Mouse (Mus musculus): ENCODE results near the gene Tgfa. TPM values are rescaled to one million over a fixed set of nuclear protein-coding genes. Genes with fewer than 3 reads are reported as not detected.

The Tgfa gene
- polyA plus RNA-seq (2012), result 37.4 and 56.3 TPM in 2 replicates

DNA sequence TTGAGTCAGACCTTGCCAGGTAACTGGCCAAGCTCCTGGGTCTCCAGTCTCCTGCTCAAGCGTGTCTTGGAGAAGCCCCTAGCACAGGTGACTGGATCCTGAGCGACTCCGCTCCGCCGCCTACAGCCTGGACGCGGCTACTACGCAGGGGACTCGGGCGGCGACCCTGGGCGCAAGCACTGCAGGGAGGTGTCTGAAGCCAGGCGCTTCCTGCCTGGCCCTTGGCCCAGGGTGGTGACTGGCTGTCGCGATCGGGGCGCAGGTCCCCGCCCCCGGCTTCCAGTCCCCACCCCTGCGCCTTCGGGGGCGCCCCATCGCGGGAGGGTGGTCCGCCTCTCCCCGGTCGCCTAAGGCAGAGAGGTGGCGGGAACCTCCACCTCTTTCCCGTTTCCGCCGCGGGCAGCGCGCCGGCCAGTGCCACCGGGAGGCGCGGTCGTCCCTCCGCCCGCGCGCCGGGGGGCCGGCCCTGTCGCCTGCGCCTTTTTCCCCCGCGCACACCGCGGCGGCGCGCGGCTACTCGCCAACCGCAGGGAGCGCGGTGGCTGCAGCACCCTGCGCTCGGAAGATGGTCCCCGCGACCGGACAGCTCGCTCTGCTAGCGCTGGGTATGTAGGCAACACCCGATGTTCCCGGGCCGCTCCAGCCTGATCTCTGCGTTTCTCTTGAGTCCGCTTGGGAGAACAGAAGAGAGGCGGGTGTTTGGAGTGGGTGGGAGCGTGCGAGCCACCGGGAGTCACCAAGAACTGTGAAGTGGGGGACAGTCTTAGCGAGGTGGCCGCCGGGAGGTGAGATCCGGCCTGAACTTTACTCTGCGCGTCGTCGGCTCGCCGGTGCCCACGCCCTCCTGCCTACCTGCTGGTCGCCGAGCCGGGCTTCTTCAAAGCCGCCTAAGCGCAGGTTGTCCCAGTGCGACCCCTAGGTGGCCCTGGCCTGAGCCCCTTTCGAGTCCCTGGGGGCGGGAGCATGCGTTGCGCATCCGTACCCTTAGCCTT lies at the start of gene Tgfa:
Gene Tgfa (plus strand): TSS at position 283 of the 992 bp plus-strand sequence.
- no peak for TF ChIP-seq GATA1 (IDR thresholded peaks at IDR 0.05; ENCODE audit: low read length)

DNA sequence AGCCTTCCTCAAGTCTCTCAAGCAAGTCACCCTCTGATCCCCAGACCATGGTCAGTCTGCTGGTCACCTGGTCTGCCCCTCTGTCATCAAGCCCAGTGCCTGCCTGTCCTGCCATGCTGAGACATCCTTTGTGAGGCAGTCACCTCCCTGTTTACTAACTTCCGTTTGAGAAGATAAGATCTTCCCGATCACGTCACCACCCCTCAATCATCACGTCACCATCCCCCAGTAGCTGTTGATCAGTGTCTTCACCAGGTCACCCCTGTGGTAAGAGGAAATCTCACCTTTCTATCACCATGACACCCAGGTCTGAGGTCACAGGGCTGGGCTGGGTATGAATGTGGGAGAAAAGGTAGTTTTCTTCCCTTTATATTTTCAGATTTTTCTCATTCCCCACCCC lies 46.5 kb upstream of the Tgfa start:
- TF ChIP-seq GATA1 (IDR thresholded peaks at IDR 0.05; ENCODE audit: low read length), result no peak

DNA sequence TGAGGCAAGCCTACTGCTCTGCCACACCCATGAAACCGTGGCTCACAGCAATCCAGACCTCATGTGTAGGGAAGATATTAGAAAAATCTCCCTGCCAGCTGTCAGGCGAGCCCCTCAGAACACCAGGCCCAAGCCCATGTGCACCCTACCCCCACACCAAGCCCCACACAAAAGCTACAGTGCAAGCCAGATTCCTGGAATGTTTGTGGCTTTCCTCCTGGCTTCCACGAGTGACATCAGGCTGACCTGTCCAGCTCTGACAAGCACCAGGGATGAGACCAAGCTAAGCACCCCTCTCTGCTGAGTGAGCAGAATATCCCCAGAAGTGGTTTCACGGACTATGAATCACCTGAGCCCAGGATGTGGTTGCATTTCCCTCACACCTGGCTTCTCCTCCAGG lies 46.0 kb upstream of the Tgfa start:
- TF ChIP-seq GATA1 (IDR thresholded peaks at IDR 0.05; ENCODE audit: low read length), result no peak

DNA sequence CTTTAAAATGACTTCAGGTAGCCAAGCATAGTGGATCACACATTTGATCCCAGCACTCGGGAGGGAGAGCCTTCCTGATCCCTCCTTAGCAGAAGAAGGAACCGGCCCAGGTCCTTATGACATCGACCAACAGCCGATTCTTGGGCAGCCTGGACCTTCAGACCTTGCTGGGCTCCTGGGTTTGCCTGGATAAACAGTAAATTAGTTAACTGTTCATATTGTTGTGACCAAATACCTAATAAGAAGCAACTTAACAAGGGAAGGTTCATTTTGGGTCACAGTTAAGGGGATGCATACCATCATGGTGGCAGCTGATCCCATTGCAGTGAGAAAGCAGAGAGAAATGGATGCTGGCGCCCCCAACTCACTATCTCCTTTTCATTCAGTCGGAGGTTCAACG lies 42.3 kb upstream of the Tgfa start:
- no peak for TF ChIP-seq GATA1 (IDR thresholded peaks at IDR 0.05; ENCODE audit: low read length)

DNA sequence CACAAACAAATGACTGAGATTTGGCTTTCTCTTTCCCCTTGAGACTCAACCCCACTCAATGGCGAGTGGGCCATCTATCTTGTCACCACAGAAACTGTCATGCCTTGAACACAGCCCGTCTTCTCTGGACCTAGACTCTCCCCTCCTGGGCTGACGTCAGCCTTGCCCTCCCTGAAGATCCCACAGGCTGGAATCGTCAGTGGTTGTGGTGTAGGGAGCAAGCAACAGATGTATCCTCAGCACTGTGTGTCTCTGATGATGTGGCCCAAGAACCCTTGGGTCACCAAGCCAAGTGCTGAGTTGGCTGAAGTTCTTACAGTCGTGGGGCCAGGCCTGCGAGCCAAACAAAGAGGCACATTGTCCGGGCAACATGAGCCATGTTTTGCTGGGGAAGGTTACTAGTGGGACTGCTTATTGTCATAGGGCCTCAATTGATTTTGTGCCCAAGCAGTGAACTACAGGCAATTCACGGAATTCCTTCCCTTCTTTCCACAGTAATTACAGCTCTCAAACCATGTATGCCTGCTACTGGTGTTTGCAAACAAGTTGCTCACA lies 41.5 kb upstream of the Tgfa start:
- no peak for TF ChIP-seq GATA1 (IDR thresholded peaks at IDR 0.05; ENCODE audit: low read length)

DNA sequence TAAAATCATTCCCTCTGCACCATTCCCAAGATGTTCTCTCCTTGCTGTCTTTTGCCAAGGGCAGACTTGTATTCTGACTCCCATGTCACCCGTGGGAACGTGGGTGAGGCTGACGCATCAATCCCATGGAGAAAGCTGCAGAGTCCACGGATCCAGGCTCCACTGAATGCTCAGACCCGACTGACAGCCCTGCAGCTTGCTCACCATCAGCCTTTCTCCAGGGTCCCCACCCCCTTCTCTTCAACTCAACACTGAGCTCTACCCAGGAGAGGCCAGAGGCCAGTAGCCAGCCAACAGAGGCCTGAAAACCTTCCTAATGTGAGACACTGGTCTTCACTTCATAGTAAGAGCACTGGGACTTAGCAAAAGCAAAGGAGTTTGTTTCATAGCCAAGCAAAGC lies 41.0 kb upstream of the Tgfa start:
- no peak for TF ChIP-seq GATA1 (IDR thresholded peaks at IDR 0.05; ENCODE audit: low read length)

DNA sequence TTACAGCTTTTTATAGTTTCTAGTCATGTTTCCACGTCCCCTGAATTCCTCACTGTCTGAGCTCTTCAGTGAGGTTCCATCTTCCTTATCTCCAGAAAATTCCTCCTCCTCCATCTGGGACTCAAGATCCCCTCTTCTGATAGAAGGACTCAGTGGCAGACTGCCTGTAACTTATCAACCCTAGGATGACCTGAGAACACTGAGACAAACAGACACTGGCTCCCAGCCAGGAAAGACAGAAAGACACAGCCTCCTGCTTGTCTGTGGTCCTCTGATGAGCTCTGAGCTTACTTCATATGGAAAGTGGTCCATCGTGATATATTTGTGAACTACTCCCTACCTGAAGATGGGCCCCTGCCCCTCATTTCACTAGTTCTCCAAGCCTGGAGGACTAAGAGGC lies 40.5 kb upstream of the Tgfa start:
- no peak for TF ChIP-seq GATA1 (IDR thresholded peaks at IDR 0.05; ENCODE audit: low read length)

DNA sequence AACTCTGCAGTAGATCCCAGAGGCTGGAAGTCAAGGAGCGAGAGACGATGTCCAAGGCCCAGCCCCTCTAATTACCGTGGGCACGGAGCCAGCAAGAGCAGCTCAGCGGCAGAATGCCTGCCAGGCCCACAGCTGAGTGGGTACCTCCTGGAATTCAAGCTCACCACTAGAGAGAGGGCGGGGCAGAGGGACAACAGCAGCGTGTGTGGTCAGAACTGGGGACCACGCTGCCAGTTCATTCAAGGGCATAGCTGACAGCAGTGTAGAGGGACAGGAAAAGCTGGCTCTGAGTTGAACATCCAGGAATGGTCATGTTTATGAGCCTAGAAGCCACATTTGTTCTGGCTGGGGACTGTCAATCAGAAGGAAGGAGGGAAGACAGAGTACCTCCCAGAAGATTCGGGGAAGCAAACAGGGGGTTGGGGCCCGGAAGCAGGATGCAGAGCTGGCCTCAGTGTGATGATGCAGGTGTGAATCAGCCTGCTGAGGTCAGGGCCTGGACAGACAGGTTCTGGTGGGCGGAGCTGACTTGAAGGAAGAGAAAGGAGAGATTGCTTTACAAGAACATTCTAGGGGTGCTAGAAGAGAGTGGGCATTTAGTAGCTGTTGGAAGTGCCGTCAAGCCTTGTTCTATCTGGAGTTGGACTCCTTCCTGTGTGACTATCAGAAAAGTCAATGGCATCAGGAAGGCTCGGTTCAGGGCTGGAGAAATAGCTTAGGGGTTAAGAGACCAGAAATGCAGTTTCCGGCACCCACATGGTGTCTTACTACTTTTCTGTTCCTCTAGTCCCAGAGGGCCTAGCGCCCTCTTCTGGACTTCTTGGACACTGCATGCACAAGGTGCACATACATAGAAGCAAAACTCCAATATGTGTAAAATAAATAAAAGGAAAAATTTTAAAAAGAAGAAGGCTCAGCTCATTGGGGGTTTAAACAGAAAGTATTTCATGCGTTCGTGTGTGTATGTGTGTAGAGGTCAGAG lies 37.5 kb upstream of the Tgfa start:
- TF ChIP-seq GATA1 (IDR thresholded peaks at IDR 0.05; ENCODE audit: low read length), result no peak

DNA sequence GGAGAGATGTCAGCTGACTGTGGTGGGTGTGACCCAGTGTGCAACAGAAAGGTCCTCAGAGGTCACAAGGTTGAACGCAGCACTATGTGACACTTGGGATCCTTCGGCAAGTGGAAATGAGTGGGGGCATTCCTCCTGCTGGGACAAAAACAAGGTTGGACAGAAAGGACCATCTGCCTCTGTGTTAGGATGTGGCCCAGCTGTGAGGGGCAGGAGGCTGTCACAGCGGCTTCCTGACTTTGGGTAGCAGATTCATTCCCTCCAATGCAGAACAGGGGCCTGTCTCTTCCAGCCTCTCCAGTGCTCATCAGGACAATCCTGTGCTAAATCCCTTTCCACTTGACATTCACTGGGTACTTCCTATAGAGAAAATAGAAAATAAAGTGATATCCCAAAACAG lies 34.1 kb upstream of the Tgfa start:
- no peak for TF ChIP-seq GATA1 (IDR thresholded peaks at IDR 0.05; ENCODE audit: low read length)

DNA sequence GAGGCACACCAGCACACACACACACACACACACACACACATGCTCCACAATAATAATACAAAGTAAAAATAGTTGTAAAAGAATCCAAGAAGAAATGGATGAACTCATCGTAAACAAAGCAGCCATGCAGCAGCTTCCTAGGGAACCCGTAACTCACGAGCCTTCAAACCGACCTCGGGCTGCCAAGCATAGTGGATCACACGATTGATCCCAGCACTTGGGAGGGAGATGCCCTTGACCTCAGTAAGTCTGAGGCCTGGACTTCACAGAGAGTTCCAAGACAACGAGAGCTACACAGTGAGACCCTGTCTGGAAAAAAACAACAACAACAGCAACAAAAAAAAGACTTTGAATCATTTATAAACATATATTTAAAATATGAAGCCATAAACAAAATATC lies 33.4 kb upstream of the Tgfa start:
- no peak for TF ChIP-seq GATA1 (IDR thresholded peaks at IDR 0.05; ENCODE audit: low read length)

DNA sequence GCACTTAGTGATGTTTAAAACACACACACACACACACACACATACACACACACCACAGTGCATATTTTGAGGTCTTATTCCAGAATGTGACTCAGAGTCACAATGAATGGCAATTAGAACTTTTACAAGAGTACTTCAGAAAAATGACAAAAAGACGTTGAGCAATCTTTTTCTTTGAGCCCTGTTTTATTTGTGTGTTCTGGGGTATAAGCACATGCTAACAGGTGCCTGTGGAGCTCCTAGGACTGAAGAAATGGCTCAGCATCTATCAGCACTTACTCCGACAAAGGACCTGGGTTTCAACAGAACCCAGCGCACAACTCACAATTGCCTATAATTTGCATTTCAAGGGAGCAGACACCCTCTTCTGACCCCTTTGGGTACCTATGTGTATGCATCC lies 31.0 kb upstream of the Tgfa start:
- TF ChIP-seq GATA1 (IDR thresholded peaks at IDR 0.05; ENCODE audit: low read length), result no peak

DNA sequence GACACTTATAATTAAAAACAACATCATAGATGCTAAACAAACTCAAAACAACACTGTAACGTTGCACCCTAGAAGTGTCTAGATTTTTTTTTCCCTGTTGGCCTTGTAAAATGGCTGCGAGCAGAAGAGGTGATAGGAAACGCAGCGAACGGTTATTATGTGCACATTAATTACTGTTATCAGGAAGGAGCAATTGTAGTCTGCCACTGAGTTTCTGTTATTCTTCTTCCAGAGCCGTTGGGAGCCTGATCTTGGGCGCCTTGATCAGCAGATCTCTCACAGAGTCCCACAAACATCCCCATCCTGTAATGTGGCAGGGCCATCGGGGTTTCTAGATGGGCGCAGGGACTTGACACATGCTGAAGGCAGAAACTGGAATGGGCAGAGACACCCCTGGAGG lies 28.6 kb upstream of the Tgfa start:
- no peak for TF ChIP-seq GATA1 (IDR thresholded peaks at IDR 0.05; ENCODE audit: low read length)

DNA sequence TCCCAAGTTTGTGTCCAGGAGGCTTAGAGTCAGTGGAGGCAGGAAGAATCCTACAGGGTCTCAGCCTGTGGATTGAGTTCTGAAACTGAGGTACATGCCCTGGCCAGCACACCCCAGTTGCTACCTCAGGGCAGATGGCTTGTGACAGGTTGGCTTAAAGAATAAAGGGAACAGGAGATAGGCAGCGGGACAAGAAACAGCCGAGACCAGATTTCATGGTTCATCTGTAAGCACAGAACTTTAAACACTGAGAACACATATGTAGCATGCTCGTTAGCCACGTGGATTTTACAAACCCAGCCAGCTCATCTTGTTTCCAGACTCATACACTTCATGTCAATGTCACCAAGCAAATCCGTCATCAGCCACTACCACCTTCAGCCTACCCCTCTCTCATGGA lies 27.2 kb upstream of the Tgfa start:
- no peak for TF ChIP-seq GATA1 (IDR thresholded peaks at IDR 0.05; ENCODE audit: low read length)

DNA sequence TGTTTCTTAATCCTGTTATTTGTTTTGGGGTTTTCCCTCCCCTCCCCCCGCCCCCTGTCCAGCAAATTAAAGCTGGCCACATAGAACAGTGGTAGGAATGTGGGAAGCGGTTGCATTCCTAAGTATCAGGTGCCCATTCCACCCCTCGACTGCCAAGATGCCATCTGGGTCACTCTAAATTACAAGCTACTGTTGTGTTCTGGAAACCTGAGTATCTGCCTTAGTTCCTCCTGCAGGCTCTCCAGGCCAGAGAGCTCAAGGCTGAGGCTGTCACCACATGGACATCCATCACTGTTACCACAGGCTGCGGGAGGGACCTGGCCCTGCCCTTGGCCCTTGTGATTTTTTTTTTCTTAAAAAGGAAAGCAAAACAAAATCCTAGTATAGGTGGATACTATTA lies 25.9 kb upstream of the Tgfa start:
- TF ChIP-seq GATA1 (IDR thresholded peaks at IDR 0.05; ENCODE audit: low read length), result no peak

DNA sequence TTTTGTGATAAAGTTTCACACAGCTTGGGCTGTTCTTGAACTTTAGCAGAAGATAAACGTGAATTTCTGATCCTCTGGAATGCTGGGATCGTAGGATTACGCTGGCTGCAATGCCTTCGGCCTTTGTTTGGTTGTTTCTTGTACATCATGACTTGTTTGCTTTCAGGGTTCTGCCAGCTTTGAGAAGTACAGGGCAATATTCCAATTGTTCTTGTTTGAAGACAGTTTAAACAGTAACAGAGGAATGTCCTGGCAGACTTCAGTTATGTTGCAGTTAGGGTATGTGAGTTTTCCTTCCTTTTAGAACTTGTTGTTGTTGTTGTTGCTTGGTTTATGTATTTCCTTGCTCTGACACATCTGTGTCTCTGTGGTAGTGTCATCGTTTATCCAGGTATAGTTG lies 18.8 kb upstream of the Tgfa start:
- TF ChIP-seq GATA1 (IDR thresholded peaks at IDR 0.05; ENCODE audit: low read length), result no peak

DNA sequence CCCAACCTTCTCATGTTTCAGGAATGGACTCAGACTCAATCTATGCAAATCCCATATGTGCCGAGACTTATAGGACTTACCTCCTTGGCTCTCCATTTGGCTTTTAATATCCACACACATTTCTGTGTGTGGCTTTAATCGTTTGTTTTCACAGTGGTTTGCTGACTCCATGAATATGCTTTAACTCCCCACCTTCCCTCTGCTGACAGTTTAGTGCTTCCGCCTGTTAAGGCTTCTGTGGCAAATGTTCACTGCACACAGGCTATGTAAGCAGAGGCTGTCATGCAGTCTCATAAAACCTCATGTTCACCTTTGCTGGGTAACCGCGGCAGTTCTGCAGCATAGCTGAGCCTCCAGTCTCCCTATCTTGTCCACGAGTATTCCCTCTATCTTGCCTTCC lies 18.3 kb upstream of the Tgfa start:
- TF ChIP-seq GATA1 (IDR thresholded peaks at IDR 0.05; ENCODE audit: low read length), result no peak
